Mouse (Mus musculus): ENCODE data around the gene Tmx4.

- TF ChIP-seq CTCF (IDR thresholded peaks at IDR 0.05) (no peak), POLR2A (IDR thresholded peaks at IDR 0.05; ENCODE audit: insufficient read depth, low read depth, low read length) (no peak), EP300 (IDR thresholded peaks at IDR 0.05; ENCODE audit: insufficient read depth, low read depth, low read length) (no peak)
Observed at GRCm38 (mm10) chr2:134544321-134545065, 99.5 kb downstream of the Tmx4 start.

Measured in heart, adult 2 months (tissue).